Mouse (Mus musculus) kidney, embryonic 16.5 days (tissue): ENCODE measurements around the gene Cmah. TPM values are rescaled to one million over a fixed set of nuclear protein-coding genes. Genes with fewer than 3 reads are reported as not detected.

ENCODE experiments used
- ATAC-seq: fragments of 200-750 bp; cut with Nextera tagmentation; 2 replicates; pipeline ENCODE4 v1.8.0; 2017; ENCODE audit warnings: moderate TSS enrichment; ENCODE audit not compliant: low FRiP score, low TSS enrichment
- H3K27ac ChIP-seq: fragments of 300-500 bp; sonication (generic); 2 replicates; pipeline ENCODE4 v1.5.1; 2014; ENCODE audit warnings: low read length
- H3K27me3 ChIP-seq: fragments of 300-500 bp; sonication (generic); 2 replicates; pipeline ENCODE4 v1.6.1; 2014; ENCODE audit warnings: low read length, control low read depth, mixed read lengths; ENCODE audit not compliant: insufficient read depth
- H3K36me3 ChIP-seq: fragments of 300-500 bp; sonication (generic); 2 replicates; pipeline ENCODE4 v1.6.1; 2014; ENCODE audit warnings: low read length, control low read depth, mixed read lengths; ENCODE audit not compliant: insufficient read depth
- H3K4me1 ChIP-seq: fragments of 300-500 bp; sonication (generic); 2 replicates; pipeline ENCODE4 v1.6.1; 2014; ENCODE audit warnings: low read length, control low read depth, mixed read lengths; ENCODE audit not compliant: insufficient read depth
- H3K4me2 ChIP-seq: fragments of 300-500 bp; sonication (generic); replicated peaks from 2 replicates; pipeline ENCODE4 v1.6.1; 2014; ENCODE audit warnings: low read depth, low read length
- H3K4me3 ChIP-seq: fragments of 300-500 bp; sonication (generic); 2 replicates; pipeline ENCODE4 v1.5.1; 2014; ENCODE audit warnings: mild to moderate bottlenecking, low read length
- H3K9ac ChIP-seq: fragments of 300-500 bp; sonication (generic); replicated peaks from 2 replicates; pipeline ENCODE4 v1.6.1; 2014; ENCODE audit warnings: low read length
- H3K9me3 ChIP-seq: fragments of 300-500 bp; sonication (generic); 2 replicates; pipeline ENCODE4 v1.6.1; 2016; ENCODE audit warnings: low read length, control low read depth
- WGBS: fragments of 180-500 bp; shearing (Covaris S2); extraction: QIAGEN DNeasy Blood & Tissue Kit; methylation state at CpG from one replicate; pipeline ENCODE4 v1.1.7; 2014; 5-methylcytosine and 5-hydroxymethylcytosine counted together
- polyA plus RNA-seq: library from polyadenylated mRNA; unstranded; fragments of >200 nt; fragmentation: Nextera tagmentation; extraction: Ambion mirVana; gene quantifications from 2 replicates; pipeline ENCODE4 v1.2.1, GENCODE M21; 2015

The Cmah gene
- polyA plus RNA-seq, 1 experiment from 2014 or later, result 0.79 TPM

GRCm38 (mm10) chr13:24406847-24407246, 79.6 kb downstream of the Cmah start:
- Histone ChIP-seq H3K27ac (no peak overlapping the region), H3K27me3 (no peaks in the 10 kb centered on the region), H3K36me3 (no peaks in the 10 kb centered on the region), H3K4me3 (no peak overlapping the region), H3K9ac (no peak overlapping the region), H3K4me1 (no peaks in the 10 kb centered on the region), H3K9me3 (no peaks in the 10 kb centered on the region), H3K4me2 (no peak overlapping the region)
- ATAC-seq, result no peak
- WGBS, result 86% methylated on average over 2 of the region's 2 CpGs

DNA sequence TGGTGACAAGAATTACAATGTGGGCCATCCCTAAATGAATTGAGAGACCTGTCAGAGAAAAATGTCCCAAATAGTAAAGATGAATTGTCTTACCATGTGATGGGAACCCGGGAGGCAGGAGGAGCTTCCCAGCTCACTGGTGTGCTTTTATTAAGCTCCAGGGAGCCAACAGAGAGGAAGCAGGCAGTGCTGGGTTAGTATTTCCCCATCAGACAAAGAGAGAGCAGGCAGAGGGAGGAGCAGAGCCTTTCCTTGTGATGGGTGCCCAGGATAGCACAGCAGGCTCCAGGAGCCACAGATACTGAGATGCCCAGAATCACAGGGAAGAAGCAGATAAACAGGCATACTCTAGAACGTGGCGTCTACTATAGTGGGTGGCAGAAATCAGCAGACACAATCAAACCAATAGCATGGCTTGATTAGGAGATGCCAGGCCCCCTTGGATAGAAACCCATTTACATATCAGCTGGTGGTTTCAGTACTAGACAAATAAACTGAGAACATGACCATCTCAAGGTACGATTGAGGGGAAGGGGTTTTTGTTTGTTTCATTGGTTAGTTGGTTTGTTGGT, 87.5 kb downstream of the Cmah start:
- WGBS, result 68% methylated on average over 4 of the region's 4 CpGs
- Histone ChIP-seq H3K36me3 (no peaks in the 10 kb centered on the region), H3K9ac (no peak overlapping the region), H3K4me3 (no peak overlapping the region), H3K27ac (no peak overlapping the region), H3K4me1 (no peaks in the 10 kb centered on the region), H3K27me3 (no peaks in the 10 kb centered on the region), H3K4me2 (no peak overlapping the region), H3K9me3 (no peaks in the 10 kb centered on the region)
- no peak for ATAC-seq

DNA sequence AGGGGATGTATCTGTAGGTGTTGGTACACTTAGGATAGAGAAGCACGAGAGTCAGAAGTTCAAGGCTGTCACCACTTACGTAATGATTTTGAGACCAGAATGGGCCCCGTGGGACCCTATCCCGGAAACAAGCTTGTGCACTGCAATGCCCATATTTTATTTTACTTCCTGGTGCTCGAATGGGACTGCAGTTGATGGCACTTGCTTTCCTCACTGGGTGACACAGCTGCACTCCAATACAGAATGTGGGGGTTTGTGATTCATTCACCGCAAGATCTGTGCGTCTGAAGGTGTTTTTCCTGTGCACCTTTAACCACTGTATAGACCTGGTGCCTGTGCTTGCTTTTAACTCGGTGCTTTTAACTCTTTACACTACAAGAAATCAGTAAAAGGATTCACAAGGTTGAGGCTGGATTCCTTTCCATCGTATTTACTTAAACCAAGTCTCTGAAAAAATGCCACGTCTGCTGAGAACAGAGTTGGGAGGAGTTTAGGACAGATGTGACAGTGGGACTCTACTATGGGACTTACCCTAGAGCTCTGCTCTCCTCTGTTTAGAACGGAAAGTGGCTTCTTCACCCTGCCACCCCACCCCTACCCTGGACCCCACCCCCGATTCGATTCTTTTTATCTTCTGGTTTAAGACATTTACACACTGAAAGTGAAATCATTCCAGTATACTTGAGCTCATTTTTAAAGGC, 88.5 kb downstream of the Cmah start:
- H3K4me1 ChIP-seq, result no peaks in the 10 kb centered on the region
- no peaks in the 10 kb centered on the region for H3K27me3 ChIP-seq
- H3K27ac ChIP-seq, result no peak overlapping the region
- H3K9ac ChIP-seq, result no peak overlapping the region
- no peak overlapping the region for H3K4me3 ChIP-seq
- H3K4me2 ChIP-seq, result no peak overlapping the region
- 64% methylated on average over 13 of the region's 13 CpGs for WGBS
- ATAC-seq, result no peak
- no peaks in the 10 kb centered on the region for H3K9me3 ChIP-seq
- H3K36me3 ChIP-seq, result no peaks in the 10 kb centered on the region

GRCm38 (mm10) chr13:24416409-24416808, 89.2 kb downstream of the Cmah start:
- Histone ChIP-seq H3K4me3 (no peak overlapping the region), H3K4me1 (no peaks in the 10 kb centered on the region), H3K9me3 (no peaks in the 10 kb centered on the region), H3K27me3 (no peaks in the 10 kb centered on the region), H3K36me3 (no peaks in the 10 kb centered on the region), H3K9ac (no peak overlapping the region), H3K27ac (no peak overlapping the region), H3K4me2 (no peak overlapping the region)
- 50% methylated on average over 4 of the region's 4 CpGs for WGBS
- no peak for ATAC-seq

DNA sequence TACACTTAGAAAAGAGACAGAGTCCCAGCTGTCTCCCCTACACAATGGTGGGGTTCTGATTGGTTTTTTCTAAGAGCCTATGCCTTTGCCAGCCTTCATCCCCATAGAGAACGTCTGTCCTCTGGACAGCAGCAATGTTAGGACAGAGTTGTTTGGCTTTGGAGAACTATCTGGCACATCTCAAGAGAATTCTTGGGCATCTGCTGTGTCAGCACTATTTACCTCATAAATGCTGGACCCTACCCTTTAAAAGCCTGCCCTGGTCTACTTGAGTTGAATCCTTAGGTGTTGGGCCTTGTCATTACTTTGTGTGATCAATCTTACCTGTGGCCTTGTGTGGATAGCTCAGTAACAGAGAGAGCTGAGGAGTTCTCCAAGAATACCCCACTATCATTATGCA, 90.8 kb downstream of the Cmah start:
- Histone ChIP-seq H3K4me2 (no peak overlapping the region), H3K4me1 (no peaks in the 10 kb centered on the region), H3K9ac (no peak overlapping the region), H3K4me3 (no peak overlapping the region), H3K36me3 (no peaks in the 10 kb centered on the region), H3K27ac (no peak overlapping the region), H3K9me3 (no peaks in the 10 kb centered on the region), H3K27me3 (no peaks in the 10 kb centered on the region)
- WGBS, result 54% methylated on average over 1 of the region's 1 CpGs
- no peak for ATAC-seq

DNA sequence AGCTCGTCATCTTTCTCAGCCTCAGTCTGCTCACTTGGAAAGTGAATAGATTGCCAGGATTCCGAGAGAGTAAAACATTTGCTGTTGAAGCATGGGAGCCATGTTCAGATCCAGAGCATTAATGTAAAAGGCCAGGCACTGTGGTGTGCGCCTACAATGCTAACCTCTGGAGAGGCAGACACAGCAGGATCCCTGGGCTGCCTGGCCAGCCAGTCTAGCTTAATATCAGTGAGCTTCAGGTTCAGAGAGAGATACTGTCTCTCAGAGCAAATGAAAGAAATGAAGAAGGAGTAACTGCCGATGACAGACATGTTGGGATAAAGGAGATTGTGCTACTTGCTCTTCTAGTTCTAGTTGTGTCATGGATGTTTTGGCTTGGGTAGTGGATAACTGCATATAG, 91.6 kb downstream of the Cmah start:
- H3K27ac ChIP-seq, result no peak overlapping the region
- no peak for ATAC-seq
- H3K9ac ChIP-seq, result no peak overlapping the region
- WGBS, result 84% methylated on average over 4 of the region's 4 CpGs
- no peaks in the 10 kb centered on the region for H3K9me3 ChIP-seq
- H3K4me1 ChIP-seq, result no peaks in the 10 kb centered on the region
- no peaks in the 10 kb centered on the region for H3K27me3 ChIP-seq
- H3K36me3 ChIP-seq, result no peaks in the 10 kb centered on the region
- no peak overlapping the region for H3K4me2 ChIP-seq
- H3K4me3 ChIP-seq, result no peak overlapping the region

DNA sequence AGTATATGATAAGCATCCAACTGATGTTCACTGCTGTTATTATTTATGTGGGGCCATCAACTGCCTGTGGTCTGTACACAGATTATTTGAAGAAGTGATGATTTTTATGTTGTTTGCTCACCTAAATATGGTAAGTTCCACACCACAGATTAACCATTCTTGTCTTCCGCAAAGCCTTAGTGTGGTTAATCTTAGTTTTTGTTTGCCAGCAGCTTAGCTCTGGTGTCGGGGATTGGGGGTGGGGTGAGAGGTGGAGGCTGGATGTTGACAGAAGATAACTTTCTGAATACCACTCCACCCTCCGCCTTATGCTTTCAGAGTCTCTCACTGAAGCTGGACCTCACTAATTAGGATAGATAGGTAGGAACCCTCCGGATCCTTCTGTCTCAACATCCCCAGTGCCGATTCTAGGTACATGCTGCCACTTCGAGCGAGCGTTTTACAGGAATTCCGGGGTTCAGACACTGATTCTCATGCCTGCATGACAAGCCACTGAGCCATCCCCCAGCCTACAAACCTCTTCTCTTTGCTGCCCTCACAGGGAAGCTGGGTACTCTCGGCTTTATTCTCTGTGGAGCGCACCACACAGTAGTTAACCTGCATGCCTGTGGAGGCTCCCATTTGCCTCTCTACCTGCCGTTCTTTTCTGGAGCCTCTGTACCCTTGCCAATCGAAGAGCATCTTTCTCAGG, 92.5 kb downstream of the Cmah start:
- no peaks in the 10 kb centered on the region for H3K4me1 ChIP-seq
- no peak for ATAC-seq
- WGBS, result 83% methylated on average over 13 of the region's 13 CpGs
- H3K27ac ChIP-seq, result no peak overlapping the region
- no peak overlapping the region for H3K4me3 ChIP-seq
- no peak overlapping the region for H3K4me2 ChIP-seq
- H3K36me3 ChIP-seq, result no peaks in the 10 kb centered on the region
- H3K9me3 ChIP-seq, result no peaks in the 10 kb centered on the region
- H3K9ac ChIP-seq, result no peak overlapping the region
- no peaks in the 10 kb centered on the region for H3K27me3 ChIP-seq

DNA sequence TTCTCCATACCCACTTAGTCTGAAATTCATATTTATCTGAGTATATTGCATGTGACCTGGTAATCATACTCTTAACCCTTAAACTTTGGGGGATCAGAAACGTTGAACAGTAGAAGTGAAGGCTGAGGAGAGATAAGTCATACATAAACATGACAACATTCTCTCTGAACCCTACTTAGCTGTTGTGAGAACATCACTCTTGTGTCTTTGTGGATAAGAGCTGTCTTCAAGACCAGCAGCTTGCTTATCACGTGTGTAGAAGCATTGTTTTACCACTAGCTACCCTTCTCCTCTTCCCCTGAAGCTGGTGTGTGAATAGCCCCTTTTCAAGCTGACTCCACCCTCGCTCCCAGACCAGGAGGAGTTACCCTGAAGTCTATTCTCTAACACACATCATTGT, 94.8 kb downstream of the Cmah start:
- H3K9ac ChIP-seq, result no peak overlapping the region
- H3K27me3 ChIP-seq, result no peaks in the 10 kb centered on the region
- no peak overlapping the region for H3K4me3 ChIP-seq
- no peaks in the 10 kb centered on the region for H3K4me1 ChIP-seq
- H3K9me3 ChIP-seq, result no peaks in the 10 kb centered on the region
- no peaks in the 10 kb centered on the region for H3K36me3 ChIP-seq
- WGBS, result 58% methylated on average over 3 of the region's 3 CpGs
- no peak for ATAC-seq
- H3K27ac ChIP-seq, result no peak overlapping the region
- H3K4me2 ChIP-seq, result no peak overlapping the region

- H3K4me1 ChIP-seq, result no peaks in the 10 kb centered on the region
- 72% methylated on average over 5 of the region's 5 CpGs for WGBS
- no peaks in the 10 kb centered on the region for H3K36me3 ChIP-seq
- H3K9ac ChIP-seq, result no peak overlapping the region
- no peaks in the 10 kb centered on the region for H3K9me3 ChIP-seq
- H3K4me3 ChIP-seq, result no peak overlapping the region
- no peak for ATAC-seq
- H3K27me3 ChIP-seq, result no peaks in the 10 kb centered on the region
- H3K4me2 ChIP-seq, result no peak overlapping the region
- H3K27ac ChIP-seq, result no peak overlapping the region
Observed at GRCm38 (mm10) chr13:24430215-24430614, 103.0 kb downstream of the Cmah start.

GRCm38 (mm10) chr13:24431593-24431992, 104.4 kb downstream of the Cmah start:
- H3K9ac ChIP-seq, result no peak overlapping the region
- no peaks in the 10 kb centered on the region for H3K36me3 ChIP-seq
- H3K27me3 ChIP-seq, result no peaks in the 10 kb centered on the region
- H3K4me3 ChIP-seq, result no peak overlapping the region
- WGBS, result 75% methylated on average over 3 of the region's 3 CpGs
- H3K4me2 ChIP-seq, result no peak overlapping the region
- no peak overlapping the region for H3K27ac ChIP-seq
- no peaks in the 10 kb centered on the region for H3K9me3 ChIP-seq
- no peaks in the 10 kb centered on the region for H3K4me1 ChIP-seq
- ATAC-seq, result no peak
